Mouse (Mus musculus) stomach, embryonic 14.5 days (tissue): Measurements from ENCODE around the gene Krtap4-8. TPM values are rescaled to one million over a fixed set of nuclear protein-coding genes. Genes with fewer than 3 reads are reported as not detected.

ENCODE experiments used
- ATAC-seq: fragments of 200-750 bp; cut with Nextera tagmentation; 2 replicates; pipeline ENCODE4 v1.8.0; 2017; ENCODE audit warnings: low read depth, moderate TSS enrichment; ENCODE audit not compliant: insufficient number of reproducible peaks, insufficient read depth, low FRiP score
- H3K27ac ChIP-seq: fragments of 300-500 bp; sonication (generic); 2 replicates; pipeline ENCODE4 v1.5.1; 2014; ENCODE audit warnings: mild to moderate bottlenecking, low read length, moderate library complexity, mixed read lengths
- H3K27me3 ChIP-seq: fragments of 300-500 bp; sonication (generic); 2 replicates; pipeline ENCODE4 v1.6.1; 2014; ENCODE audit warnings: low read length, control low read depth, mixed read lengths; ENCODE audit not compliant: control insufficient read depth, insufficient read depth
- H3K36me3 ChIP-seq: fragments of 300-500 bp; sonication (generic); 2 replicates; pipeline ENCODE4 v1.6.1; 2014; ENCODE audit warnings: mild to moderate bottlenecking, control low read depth, low read length, moderate library complexity, mixed read lengths; ENCODE audit not compliant: control insufficient read depth, insufficient read depth
- H3K4me1 ChIP-seq: fragments of 300-500 bp; sonication (generic); 2 replicates; pipeline ENCODE4 v1.6.1; 2014; ENCODE audit warnings: low read length, control low read depth, mixed read lengths; ENCODE audit not compliant: control insufficient read depth, insufficient read depth
- H3K4me2 ChIP-seq: fragments of 300-500 bp; sonication (generic); replicated peaks from 2 replicates; pipeline ENCODE4 v1.6.1; 2014; ENCODE audit warnings: low read depth, low read length, control low read depth
- H3K4me3 ChIP-seq: fragments of 300-500 bp; sonication (generic); 2 replicates; pipeline ENCODE4 v1.5.1; 2014; ENCODE audit warnings: low read depth, low read length, control low read depth
- H3K9ac ChIP-seq: fragments of 300-500 bp; sonication (generic); replicated peaks from 2 replicates; pipeline ENCODE4 v1.6.1; 2014; ENCODE audit warnings: low read depth, mild to moderate bottlenecking, control low read depth, low read length, moderate library complexity, mixed read lengths
- H3K9me3 ChIP-seq: fragments of 300-500 bp; sonication (generic); 2 replicates; pipeline ENCODE4 v1.6.1; 2016; ENCODE audit warnings: low read depth, low read length, control low read depth; ENCODE audit not compliant: control insufficient read depth
- WGBS: fragments of 180-500 bp; shearing (Covaris S2); extraction: QIAGEN DNeasy Blood & Tissue Kit; methylation state at CpG from one replicate; pipeline ENCODE4 v1.1.7; 2014; 5-methylcytosine and 5-hydroxymethylcytosine counted together
- polyA plus RNA-seq: library from polyadenylated mRNA; unstranded; fragments of >200 nt; fragmentation: Nextera tagmentation; extraction: Ambion mirVana; gene quantifications from 2 replicates; pipeline ENCODE4 v1.2.1, GENCODE M21; 2014

Gene Krtap4-8
- polyA plus RNA-seq, 1 experiment from 2014 or later: not detected

DNA sequence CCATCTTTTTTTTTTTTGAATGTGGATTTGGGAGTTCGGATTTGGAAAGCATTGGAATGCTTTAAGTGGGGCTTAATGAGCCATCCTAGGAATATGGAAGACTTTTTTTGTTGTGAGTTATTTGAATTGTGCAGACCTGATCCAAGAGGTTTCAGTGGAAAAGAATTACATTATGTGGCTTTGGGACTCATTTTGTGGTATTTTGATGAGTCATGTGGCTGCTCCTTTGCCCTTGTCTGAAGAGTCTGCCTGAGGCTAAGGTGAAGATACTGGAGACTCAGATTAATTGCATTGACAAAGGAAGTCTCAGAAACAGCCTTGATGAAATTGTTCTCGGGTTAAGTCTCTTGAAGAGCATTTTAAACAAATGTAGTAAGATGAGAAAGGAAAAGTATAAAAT lies 12.1 kb downstream of the Krtap4-8 start:
- no peak overlapping the region for H3K9ac ChIP-seq
- no peak for ATAC-seq
- no peaks in the 10 kb centered on the region for H3K4me1 ChIP-seq
- H3K9me3 ChIP-seq: no peaks in the 10 kb centered on the region
- H3K4me3 ChIP-seq: no peak overlapping the region
- H3K27me3 ChIP-seq: no peaks in the 10 kb centered on the region
- H3K4me2 ChIP-seq: no peak overlapping the region
- H3K27ac ChIP-seq: no peak overlapping the region
- 66% methylated on average over 2 of the region's 2 CpGs for WGBS
- no peaks in the 10 kb centered on the region for H3K36me3 ChIP-seq

- no peak for ATAC-seq
- Histone ChIP-seq H3K9ac (no peak overlapping the region), H3K4me3 (no peak overlapping the region), H3K9me3 (no peaks in the 10 kb centered on the region), H3K4me1 (no peaks in the 10 kb centered on the region), H3K36me3 (no peaks in the 10 kb centered on the region), H3K4me2 (no peak overlapping the region), H3K27me3 (no peaks in the 10 kb centered on the region), H3K27ac (no peak overlapping the region)
- 93% methylated on average over 1 of the region's 1 CpGs for WGBS
Measured at GRCm38 (mm10) chr11:99758877-99759276, 21.6 kb downstream of the Krtap4-8 start.

DNA sequence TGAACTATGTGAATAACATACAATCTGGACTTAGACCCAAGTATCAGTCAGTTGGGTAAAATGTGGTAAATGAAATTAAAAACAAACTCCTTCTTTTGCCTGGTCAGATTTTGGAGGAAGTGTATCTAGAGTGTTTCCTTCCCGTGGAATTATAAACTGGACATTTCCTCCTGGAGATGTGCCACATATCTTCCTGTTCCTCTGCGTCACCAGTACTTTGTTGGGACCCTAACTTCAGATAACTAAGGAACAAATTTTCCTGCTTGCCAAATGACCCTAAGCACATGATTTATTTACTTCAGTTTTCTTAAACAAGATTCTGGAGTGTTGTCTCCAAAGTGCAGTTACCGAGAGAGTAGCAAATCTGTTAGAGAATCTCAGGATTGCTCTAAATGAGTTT lies 36.5 kb downstream of the Krtap4-8 start:
- Histone ChIP-seq H3K36me3 (no peaks in the 10 kb centered on the region), H3K9ac (no peak overlapping the region), H3K27me3 (no peaks in the 10 kb centered on the region), H3K4me3 (no peak overlapping the region), H3K4me2 (no peak overlapping the region), H3K27ac (no peak overlapping the region), H3K9me3 (no peaks in the 10 kb centered on the region), H3K4me1 (no peaks in the 10 kb centered on the region)
- WGBS: 68% methylated on average over 3 of the region's 3 CpGs
- ATAC-seq: no peak

GRCm38 (mm10) chr11:99734190-99734589 lies 46.3 kb downstream of the Krtap4-8 start, which contains the start of gene Gm14180:
Gm14180 (minus strand) TSS chr11:99734290.
- H3K4me2 ChIP-seq: no peak within 1 kb of the TSS
- H3K27ac ChIP-seq: no peak within 1 kb of the TSS
- no peaks in the 10 kb centered on the region for H3K4me1 ChIP-seq
- WGBS: 60% methylated on average over 2 of the region's 2 CpGs
- H3K36me3 ChIP-seq: no peaks in the 10 kb centered on the region
- H3K4me3 ChIP-seq: no peak within 1 kb of the TSS
- no peak within 1 kb of the TSS for H3K9ac ChIP-seq
- no peak for ATAC-seq
- H3K9me3 ChIP-seq: no peaks in the 10 kb centered on the region
- no peaks in the 10 kb centered on the region for H3K27me3 ChIP-seq

Other genes with a start within 250 kb of the Krtap4-8 start
- gene Krt40, start 237.5 kb downstream of the Krtap4-8 start, polyA plus RNA-seq: not detected in 2 replicates
- not detected in 2 replicates for gene Krtap3-3, start 229.8 kb downstream of the Krtap4-8 start, polyA plus RNA-seq
- not detected in 2 replicates for gene Krtap3-2, start 223.9 kb downstream of the Krtap4-8 start, polyA plus RNA-seq
- not detected in 2 replicates for gene Gm11939, start 221.2 kb downstream of the Krtap4-8 start, polyA plus RNA-seq
- gene Krtap3-1, start 214.1 kb downstream of the Krtap4-8 start, polyA plus RNA-seq: not detected in 2 replicates
- gene Krtap1-5, start 199.7 kb downstream of the Krtap4-8 start, polyA plus RNA-seq: not detected in 2 replicates
- gene Krtap1-4, start 197.1 kb downstream of the Krtap4-8 start, polyA plus RNA-seq: not detected in 2 replicates
- gene Krtap1-3, start 189.4 kb downstream of the Krtap4-8 start, polyA plus RNA-seq: not detected in 2 replicates
- gene Krtap9-3, start 182.6 kb downstream of the Krtap4-8 start, polyA plus RNA-seq: not detected in 2 replicates
- not detected in 2 replicates for gene Gm11938, start 177.4 kb downstream of the Krtap4-8 start, polyA plus RNA-seq
- gene Gm11937, start 170.5 kb downstream of the Krtap4-8 start, polyA plus RNA-seq: not detected in 2 replicates
- gene Krtap2-4, start 165.9 kb downstream of the Krtap4-8 start, polyA plus RNA-seq: not detected in 2 replicates
- gene Gm11562, start 160.3 kb downstream of the Krtap4-8 start, polyA plus RNA-seq: not detected in 2 replicates
- not detected in 2 replicates for gene Krtap4-1, start 152.5 kb downstream of the Krtap4-8 start, polyA plus RNA-seq
- gene Krtap4-2, start 145.6 kb downstream of the Krtap4-8 start, polyA plus RNA-seq: not detected in 2 replicates
- gene Krtap4-7, start 136.6 kb downstream of the Krtap4-8 start, polyA plus RNA-seq: not detected in 2 replicates
- not detected in 2 replicates for gene Gm11555, start 130.5 kb downstream of the Krtap4-8 start, polyA plus RNA-seq
- not detected in 2 replicates for gene Gm11563, start 121.7 kb downstream of the Krtap4-8 start, polyA plus RNA-seq
- not detected in 2 replicates for gene Krtap4-6, start 114.7 kb downstream of the Krtap4-8 start, polyA plus RNA-seq
- not detected in 2 replicates for gene Gm14190, start 90.0 kb downstream of the Krtap4-8 start, polyA plus RNA-seq
- gene Gm14180, start 46.4 kb downstream of the Krtap4-8 start, polyA plus RNA-seq: not detected in 2 replicates
- not detected in 2 replicates for gene Gm11595, start 7.8 kb downstream of the Krtap4-8 start, polyA plus RNA-seq
- gene Krtap4-9, start 4.5 kb upstream of the Krtap4-8 start, polyA plus RNA-seq: not detected in 2 replicates
- not detected in 2 replicates for gene Gm11596, start 12.8 kb upstream of the Krtap4-8 start, polyA plus RNA-seq
- gene Gm11569, start 18.2 kb upstream of the Krtap4-8 start, polyA plus RNA-seq: not detected in 2 replicates
- not detected in 2 replicates for gene Gm11554, start 23.7 kb upstream of the Krtap4-8 start, polyA plus RNA-seq
- gene Krtap4-13, start 29.2 kb upstream of the Krtap4-8 start, polyA plus RNA-seq: not detected in 2 replicates
- not detected in 2 replicates for gene Gm11564, start 35.0 kb upstream of the Krtap4-8 start, polyA plus RNA-seq
- gene 2300003K06Rik, start 57.4 kb upstream of the Krtap4-8 start, polyA plus RNA-seq: not detected in 2 replicates
- not detected in 2 replicates for gene Krtap4-16, start 70.9 kb upstream of the Krtap4-8 start, polyA plus RNA-seq
- not detected in 2 replicates for gene Gm11568, start 77.2 kb upstream of the Krtap4-8 start, polyA plus RNA-seq
- gene Gm11559, start 83.8 kb upstream of the Krtap4-8 start, polyA plus RNA-seq: not detected in 2 replicates
- not detected in 2 replicates for gene Krtap9-1, start 92.7 kb upstream of the Krtap4-8 start, polyA plus RNA-seq
- gene Gm11567, start 98.5 kb upstream of the Krtap4-8 start, polyA plus RNA-seq: not detected in 2 replicates
- not detected in 2 replicates for gene Krtap31-1, start 127.2 kb upstream of the Krtap4-8 start, polyA plus RNA-seq
- gene Gm11565, start 134.0 kb upstream of the Krtap4-8 start, polyA plus RNA-seq: not detected in 2 replicates
- gene Krtap31-2, start 155.6 kb upstream of the Krtap4-8 start, polyA plus RNA-seq: not detected in 2 replicates
- gene Krtap9-5, start 167.8 kb upstream of the Krtap4-8 start, polyA plus RNA-seq: not detected in 2 replicates
- gene Krtap29-1, start 198.3 kb upstream of the Krtap4-8 start, polyA plus RNA-seq: not detected in 2 replicates
- gene Krtap16-1, start 205.9 kb upstream of the Krtap4-8 start, polyA plus RNA-seq: not detected in 2 replicates
- not detected in 2 replicates for gene Krtap17-1, start 213.3 kb upstream of the Krtap4-8 start, polyA plus RNA-seq
- not detected in 2 replicates for gene Krt33a, start 235.5 kb upstream of the Krtap4-8 start, polyA plus RNA-seq
- gene Krt33b, start 249.2 kb upstream of the Krtap4-8 start, polyA plus RNA-seq: 0.26 TPM in 1 of 2 replicates, not detected in the other